Mouse (Mus musculus) spleen, postnatal 10 days (tissue): ENCODE data around the gene Pdcl.

Experiments used
- DNase-seq, 2 experiments: peaks; one replicate each; pipeline ENCODE4 v3.0.0; 2021 to 2022; ENCODE audit warnings: low spot score in 2 of 2

The Pdcl gene

DNA sequence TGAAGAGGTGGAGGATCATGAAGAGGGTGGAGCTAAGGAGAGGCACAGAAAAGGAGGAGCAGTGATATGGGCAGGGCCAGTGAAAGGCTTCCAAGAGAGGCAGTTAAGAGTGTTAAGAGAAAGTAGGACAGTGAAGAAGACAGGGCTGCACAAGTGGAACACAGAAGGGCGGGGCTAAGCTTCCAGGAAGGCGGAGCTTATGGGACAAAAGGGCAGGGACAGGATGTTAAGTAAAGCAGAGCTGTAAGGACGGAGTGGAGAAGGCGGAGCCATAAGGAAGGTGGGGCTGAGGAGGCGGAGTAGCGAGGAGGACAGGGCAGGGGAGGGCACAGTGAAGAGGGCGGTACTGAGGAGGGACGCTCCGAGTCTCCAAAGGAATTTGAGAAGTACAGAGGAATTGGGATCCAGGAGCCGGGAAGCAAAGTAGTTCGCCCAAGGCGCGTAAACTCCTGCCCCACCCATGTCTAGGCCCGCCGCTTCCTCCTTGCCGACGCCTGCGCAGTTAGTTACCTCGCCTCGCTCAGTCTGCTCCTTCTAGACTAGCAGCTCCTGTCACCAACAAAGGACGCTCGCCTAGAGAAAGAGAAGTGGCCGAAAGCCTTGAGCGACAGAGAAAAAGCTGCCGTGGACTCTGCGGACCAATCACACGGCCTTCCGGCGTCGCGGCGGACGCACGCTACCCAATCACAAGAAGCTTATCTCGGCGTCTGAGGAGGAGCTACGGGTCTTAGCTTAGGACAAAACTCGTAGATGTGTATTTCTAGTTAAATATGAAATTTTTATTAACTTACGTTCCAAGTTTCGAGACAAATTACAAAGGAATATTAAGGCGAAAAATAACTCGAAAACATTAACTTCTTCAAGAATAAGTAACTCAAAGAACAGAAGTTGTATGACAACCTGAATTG is at the start of gene Pdcl:
TSS of gene Pdcl (minus strand) at position 700 of the 908 bp plus-strand sequence.
- DNase-seq: peak; percentile 83 to 91

DNA sequence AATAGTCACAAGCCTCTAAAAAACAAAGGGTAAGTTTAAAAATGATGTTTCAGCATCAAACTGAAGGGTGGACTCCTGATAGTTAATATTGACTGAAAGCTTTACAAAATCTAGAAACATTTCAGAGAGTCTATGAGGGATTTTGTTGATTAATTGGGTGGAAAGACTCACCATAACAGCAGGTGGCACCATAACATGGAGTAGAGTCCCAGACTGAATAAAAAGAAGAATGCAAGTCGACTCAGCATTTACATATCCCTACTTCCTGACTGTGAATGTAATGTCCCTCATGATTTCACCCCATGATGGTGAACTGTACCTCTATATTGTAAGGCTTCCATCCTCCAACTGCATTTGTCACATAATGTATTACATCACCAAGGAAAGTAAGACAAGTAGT is 36.4 kb upstream of the Pdcl start:
- DNase-seq: no peak

GRCm38 (mm10) chr2:37382921-37383320 is 23.8 kb upstream of the Pdcl start:
- no peak for DNase-seq

GRCm38 (mm10) chr2:37380189-37380588 is 21.1 kb upstream of the Pdcl start:
- DNase-seq: peak; percentile 36 to 77

- no peak for DNase-seq
These were observed 16.9 kb upstream of the Pdcl start for GRCm38 (mm10) chr2:37376018-37376417.

DNA sequence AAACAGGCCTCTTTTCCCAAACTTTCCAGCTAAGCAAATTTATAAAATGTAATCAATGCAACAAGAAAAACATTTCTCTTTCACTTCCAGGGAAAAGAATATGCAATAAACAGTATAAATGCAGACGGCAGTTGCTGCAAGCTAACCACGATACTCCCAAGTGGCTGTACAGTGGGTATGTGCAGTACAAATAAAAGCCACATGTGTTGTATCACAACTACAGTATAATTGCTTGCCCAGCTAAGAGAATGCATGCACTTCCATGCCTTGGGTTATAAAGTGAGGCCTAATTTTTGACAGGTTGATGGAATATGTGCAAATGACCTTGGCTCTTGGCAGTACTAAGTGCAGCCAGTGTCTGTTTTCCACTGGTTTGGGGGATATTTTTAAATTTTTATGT is 11.5 kb upstream of the Pdcl start:
- no peak for DNase-seq

GRCm38 (mm10) chr2:37359908-37360307 is 776 bp upstream of the Pdcl start:
- DNase-seq: no peak

DNA sequence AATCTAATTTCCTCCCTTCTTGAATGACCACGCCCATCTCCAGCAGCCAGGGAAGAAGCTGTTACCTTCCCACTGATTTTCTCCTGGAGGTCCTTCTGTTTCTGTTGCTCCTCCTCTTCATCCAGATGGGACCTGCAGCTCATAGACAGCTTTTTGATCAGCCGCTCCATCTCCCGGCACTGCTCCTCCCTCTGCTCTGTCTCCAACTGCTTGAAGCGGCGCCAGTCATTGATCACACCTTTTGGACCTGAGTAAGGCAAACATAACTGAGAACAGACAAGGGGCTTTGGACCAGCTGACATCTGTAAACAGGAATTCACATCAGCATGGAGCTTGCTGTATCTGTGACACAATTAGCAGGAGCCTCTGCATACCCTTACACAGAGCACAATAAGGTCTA is 3.6 kb downstream of the Pdcl start:
- no peak for DNase-seq

GRCm38 (mm10) chr2:37351671-37352070 is 7.5 kb downstream of the Pdcl start:
- no peak for DNase-seq

GRCm38 (mm10) chr2:37338497-37339187 is 20.5 kb downstream of the Pdcl start:
- peak in 1 of 2 experiments; percentile 46 for DNase-seq

DNA sequence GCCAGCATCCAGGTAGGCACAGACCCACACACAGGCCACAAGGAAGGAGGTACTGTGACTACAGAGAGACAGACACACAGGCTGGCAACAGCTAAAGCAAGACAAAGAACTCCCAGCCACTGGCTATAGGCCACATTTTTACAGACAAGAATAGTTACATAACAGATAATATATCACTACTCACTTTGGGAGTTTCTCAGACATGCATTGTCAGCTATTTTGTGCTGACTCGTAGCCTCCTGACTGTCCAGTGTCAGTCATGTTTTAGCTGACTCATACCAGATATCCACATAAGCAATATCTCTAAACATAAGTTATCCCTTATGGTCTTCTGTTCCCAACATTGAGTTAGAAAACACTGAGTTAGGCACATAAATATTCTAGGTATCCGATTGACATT is 25.8 kb downstream of the Pdcl start:
- no peak for DNase-seq

GRCm38 (mm10) chr2:37326215-37326614 is 32.9 kb downstream of the Pdcl start, which contains the start of gene Olfr368:
Gene Olfr368, plus strand, starts transcription at chr2:37326515.
- no peak for DNase-seq
